Mouse (Mus musculus): ENCODE results near the gene Prex1.

Gene Prex1

DNA sequence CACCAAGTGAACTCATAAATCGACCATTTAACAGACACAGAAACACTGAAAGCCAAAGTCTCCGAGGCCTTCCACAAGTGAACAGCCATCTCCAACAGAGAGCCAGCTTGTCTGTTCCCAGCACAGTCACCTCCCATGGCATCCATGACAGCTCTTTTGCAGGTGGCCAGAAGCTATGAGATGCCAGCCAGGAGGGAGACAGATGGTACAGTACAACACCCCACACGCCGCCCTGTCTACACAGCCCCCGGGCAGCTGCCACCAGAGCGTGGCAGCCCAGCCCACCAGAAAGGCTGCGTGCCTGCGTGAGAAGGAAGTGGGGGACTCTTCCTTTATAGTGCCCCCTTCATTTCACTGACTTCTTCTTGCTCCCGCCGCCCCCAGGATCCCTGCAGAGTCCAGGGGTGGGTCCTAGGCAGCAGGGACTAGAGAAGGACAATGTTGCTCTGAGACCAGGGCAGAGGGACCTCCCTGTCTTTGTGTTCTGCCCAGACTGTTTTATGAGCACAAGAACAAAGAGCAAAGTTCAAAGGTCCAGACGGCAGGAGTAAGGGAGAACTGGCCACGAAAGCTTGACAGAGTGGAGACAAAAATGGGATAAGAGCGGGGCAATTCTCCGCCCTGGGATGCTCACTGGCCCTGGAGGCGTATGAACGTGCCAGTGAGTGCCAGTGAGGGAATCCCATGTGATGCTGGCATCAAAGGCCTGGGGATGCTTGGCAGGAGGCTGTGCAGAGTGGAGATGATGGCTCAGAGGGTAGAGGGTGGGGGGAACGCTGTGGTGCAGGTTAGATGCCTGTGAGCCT, 76.6 kb downstream of the Prex1 start:
- no peak for DNase-seq (ENCODE audit: low read depth, low spot score)

GRCm38 (mm10) chr2:166635521-166635920, 78.1 kb downstream of the Prex1 start:
- no peak for DNase-seq (ENCODE audit: low read depth, low spot score)

DNA sequence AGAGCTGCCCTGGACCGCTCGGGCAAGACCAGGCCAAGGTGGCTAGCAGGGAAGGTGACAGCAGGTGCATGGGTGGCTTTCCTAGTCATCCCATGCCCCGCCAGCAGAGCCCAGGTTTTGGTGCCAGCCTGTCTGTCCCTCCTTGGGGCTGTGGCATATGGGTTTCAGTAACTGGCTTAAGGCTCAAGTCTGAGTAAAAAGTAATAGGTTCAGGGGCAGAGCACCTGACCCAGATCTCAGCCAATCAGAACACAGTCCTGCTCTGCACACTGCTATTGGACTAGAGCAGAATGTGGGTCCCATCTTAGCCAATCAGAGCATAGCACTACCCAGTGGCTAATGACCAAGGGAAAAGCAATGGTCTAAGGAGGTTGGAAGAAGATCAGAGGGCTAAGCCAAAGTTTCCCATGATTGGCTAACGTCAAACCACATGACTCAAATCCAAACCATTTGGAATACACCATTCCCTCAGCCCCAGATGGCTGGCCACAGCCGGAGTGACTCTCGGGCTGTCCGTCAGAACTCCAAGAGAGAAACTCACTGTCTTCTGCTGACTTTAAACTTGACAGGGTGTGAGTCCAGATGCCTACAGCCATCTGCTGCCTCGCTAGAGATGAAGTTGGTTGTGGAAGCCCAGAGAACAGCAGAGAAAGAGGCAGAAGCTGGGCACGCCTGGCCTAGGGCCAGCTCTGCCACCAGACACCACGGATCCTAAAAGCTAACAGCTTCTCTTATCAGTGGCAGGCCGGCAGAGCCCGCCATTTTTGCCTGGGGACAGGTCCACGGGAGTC, 80.9 kb downstream of the Prex1 start:
- DNase-seq (ENCODE audit: low read depth, low spot score) = peak; percentile 36

DNA sequence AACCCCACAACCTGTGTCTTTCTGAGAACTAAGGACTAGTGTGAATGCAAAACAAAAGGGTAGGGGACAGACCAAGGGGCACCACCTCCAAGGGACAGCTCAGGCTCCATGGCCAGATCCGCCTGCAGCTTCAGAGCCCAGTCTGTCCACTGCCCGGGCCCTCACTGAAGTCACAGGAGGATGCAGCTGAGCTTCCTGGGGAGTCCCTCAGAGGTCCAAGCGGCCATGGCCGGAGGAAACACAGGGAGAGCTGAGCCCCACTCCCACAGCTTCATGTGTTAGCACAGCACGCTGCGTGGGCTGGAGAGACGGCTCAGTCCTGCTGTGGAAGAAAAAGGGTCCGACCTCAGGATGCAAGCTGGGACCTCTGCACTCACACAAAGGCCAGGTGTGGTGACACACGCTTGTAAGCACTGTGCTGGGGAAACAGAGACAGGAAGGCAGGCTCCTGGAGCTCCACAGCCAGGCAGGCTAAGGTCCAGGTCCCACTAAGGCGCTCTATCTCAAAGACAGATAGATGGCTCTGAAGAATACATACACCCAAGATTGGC, 81.9 kb downstream of the Prex1 start:
- no peak for DNase-seq (ENCODE audit: low read depth, low spot score)

GRCm38 (mm10) chr2:166631189-166631588, 82.4 kb downstream of the Prex1 start:
- DNase-seq (ENCODE audit: low read depth, low spot score) = no peak

DNA sequence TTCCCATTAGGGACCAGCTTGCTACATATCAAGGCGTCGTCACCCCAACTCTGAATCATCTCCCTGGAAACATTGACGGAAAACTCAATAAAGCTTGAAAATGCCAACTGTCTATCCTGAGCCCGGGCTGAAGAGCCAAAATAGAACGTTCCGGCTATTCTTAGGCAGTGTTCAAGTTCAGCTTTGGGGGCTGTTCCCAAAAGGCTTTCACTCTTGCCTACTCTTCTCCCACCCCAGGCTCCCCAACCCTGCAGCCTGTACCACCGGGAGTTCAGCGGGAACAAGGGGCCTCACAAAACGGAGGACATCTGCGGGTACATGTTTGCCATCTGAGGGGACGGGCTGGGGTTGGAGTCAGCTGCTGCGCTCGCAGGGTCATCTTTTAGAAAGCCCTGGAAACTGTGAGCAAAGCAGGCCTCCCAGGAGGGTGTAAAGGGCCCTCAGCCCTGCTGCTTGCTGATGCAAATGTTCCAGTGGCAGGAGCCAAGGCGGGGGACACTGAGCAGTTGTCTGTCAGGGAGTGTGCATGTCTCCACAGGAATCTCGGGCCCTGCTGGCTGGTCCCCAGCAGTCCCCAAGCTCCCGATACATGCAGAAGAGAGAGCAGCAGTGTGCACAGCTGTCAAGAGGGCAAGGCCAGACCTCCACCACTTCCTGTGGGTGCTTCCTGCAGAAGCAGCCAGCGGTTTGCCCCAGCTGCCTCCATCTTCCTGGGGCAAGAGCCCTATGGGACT, 83.5 kb downstream of the Prex1 start:
- no peak for DNase-seq (ENCODE audit: low read depth, low spot score)

GRCm38 (mm10) chr2:166627578-166627977, 86.1 kb downstream of the Prex1 start:
- no peak for DNase-seq (ENCODE audit: low read depth, low spot score)

DNA sequence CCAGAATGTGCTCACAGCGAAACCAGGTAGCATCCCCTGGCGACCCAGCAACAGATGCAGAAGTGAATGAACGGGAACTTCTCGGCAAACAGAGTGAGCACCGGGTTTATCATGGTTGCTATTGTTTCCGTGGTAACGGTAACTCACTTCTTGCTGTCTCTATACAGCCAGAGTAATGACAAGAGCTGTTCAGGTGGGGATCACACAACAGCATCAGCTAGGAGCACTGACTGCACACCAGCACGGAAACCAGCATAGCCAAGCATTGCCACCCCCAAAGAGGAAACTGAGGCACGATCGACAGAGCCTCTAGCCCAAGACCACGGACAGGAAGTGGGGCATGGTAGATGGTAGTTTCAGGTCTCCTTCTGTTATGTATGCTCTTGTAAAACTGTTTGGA, 88.4 kb downstream of the Prex1 start:
- DNase-seq (ENCODE audit: low read depth, low spot score) = no peak

DNA sequence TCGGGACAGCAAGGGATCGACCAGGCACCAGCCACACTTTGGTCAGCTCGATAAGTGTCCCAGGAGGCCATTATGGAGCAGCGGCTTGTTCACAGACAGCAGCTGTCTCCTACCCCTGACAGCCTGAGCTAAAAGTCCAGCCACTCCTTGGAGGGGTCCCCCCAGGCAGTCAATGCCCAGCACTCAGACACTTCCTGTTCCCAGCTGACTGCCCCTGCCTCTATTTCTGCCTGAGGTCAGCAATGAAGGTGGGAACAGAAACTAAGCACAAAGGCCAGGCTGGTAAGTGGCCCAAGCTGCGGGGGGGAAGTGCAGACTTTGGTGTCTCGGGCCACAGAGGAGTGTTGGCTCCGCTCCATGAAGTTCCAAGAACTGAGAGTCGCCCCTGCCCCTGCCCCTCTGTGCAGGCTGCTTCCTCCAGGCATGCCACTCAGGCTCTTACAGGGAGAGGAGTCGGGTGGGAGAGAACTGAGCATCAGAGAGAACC, 90.5 kb downstream of the Prex1 start:
- no peak for DNase-seq (ENCODE audit: low read depth, low spot score)

DNA sequence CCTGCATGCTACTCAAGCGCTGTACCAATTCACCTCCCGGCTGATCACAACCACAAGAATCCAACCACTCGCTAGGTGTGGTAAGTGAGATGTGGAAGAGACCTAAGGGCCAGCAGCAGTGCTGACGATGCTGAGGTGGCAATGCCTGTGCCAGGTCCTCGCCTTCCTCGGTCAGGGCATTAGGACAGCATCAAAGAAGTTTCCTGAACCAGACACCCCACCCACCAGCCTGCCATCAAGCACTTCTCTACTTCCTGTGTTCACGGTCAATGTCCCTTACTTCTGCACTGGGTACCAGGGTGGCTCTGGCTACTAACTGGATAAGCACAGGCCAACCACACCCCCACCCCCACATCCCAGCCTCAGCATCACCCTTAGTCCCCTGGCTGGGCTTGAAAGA, 91.0 kb downstream of the Prex1 start:
- no peak for DNase-seq (ENCODE audit: low read depth, low spot score)

DNA sequence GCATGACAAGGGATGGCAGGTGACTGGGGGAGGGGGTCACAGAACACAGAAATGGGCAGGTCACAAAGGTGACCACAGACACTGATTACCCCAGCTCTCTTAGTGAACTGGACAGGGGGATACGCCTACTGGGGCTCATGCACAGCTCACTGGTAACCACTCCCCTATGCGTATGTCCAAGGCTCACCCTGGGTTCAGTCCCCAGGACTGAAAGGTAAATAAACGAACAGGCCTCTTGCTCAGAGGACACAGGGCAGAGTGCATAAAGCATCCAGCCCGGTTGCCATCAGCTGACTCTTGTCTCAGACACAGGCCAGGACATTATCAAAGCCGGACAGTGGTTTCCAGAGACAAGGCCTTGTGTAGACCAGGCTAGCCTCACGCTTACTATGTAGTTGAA, 91.6 kb downstream of the Prex1 start:
- no peak for DNase-seq (ENCODE audit: low read depth, low spot score)

GRCm38 (mm10) chr2:166620529-166621466, 92.8 kb downstream of the Prex1 start:
- no peak for DNase-seq (ENCODE audit: low read depth, low spot score)

DNA sequence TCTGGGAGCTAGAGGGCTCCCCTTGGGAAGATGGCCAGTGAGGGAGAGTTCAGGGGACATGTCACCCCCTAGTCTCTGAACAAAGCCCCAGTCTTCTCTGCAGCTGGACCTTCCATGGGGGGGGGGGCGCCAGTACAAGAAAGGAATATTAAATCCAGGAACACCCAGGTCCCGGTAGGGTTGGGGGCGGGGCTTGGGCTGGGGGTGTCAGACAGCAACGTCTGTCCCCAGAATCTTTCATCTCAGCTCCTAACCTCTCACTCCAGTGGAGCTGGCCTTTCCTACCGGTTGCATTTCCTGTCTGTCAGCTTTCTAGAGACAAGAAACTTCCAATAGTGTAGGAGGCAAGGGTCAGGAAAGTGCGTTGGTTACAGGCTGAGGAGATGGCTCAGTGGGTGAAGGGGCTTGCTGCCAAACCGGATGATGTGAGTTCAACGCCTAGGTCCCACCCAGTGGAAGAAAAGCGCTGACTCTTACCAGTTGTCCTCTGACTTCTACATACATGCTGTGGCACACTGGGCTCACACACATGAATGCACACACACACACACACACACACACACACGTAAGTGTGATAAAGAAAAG, 93.6 kb downstream of the Prex1 start:
- DNase-seq (ENCODE audit: low read depth, low spot score) = no peak

DNA sequence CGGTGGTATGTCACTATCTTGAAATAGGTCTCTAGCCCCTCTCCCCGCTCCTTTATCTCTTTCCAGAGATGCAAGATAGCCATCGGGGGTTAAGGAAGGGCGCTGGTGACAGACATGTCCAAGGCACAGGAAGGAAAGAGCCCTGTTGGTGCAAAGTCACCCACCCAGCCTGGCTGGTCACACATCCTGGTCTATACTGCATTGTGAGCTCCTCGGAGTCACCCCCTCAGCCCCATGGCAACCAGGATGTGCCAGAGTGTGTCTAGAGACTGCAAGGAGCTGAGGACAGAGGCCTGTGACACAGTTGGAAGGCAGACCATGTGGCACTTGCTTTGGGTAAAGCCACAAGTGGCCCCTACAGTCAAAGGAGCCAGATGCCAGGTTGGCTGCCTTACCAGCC, 94.4 kb downstream of the Prex1 start:
- no peak for DNase-seq (ENCODE audit: low read depth, low spot score)

DNA sequence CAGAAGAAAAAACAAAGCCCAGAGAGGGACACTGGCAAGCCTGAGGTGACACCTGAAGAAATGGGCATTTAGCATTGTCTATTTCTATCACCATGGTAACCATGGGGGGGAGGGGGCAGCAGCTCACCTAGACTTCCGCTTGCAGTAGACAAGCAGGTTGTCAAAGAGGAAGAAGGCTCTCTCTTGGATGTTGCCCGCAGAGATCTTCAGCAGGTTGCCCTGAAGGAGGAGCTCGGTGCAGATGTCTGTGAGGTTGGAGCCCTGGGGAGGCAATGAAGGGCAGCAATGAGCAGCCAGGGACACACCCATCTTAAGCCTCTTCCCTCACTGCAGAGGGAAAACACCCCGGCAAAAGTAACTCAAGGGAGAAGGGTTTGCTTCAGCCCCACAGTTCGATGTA, 95.9 kb downstream of the Prex1 start:
- DNase-seq (ENCODE audit: low read depth, low spot score) = no peak

- no peak for DNase-seq (ENCODE audit: low read depth, low spot score)
Observed at GRCm38 (mm10) chr2:166615338-166616075, 98.1 kb downstream of the Prex1 start.

GRCm38 (mm10) chr2:166610271-166610670, 103.4 kb downstream of the Prex1 start:
- no peak for DNase-seq (ENCODE audit: low read depth, low spot score)

DNA sequence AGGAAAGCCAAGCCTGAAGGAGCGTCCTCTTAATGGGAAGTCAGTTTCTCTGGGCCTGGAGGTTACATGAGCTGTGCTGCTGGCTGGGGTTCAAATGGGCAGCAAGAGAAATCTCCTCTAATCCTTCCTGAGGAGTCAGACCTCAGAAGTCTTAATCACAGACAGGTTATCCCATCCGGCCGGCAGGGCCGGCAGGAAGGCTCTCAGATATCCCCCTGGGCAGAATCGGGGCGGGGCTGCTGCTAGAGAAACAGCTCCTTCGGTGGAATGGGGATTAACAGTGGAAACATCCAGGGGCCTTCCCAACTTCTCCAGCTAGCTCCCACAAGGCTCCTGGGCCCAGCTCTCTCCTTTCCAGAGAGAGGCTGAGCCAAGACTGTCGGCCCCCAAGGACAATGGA, 105.1 kb downstream of the Prex1 start:
- no peak for DNase-seq (ENCODE audit: low read depth, low spot score)

DNA sequence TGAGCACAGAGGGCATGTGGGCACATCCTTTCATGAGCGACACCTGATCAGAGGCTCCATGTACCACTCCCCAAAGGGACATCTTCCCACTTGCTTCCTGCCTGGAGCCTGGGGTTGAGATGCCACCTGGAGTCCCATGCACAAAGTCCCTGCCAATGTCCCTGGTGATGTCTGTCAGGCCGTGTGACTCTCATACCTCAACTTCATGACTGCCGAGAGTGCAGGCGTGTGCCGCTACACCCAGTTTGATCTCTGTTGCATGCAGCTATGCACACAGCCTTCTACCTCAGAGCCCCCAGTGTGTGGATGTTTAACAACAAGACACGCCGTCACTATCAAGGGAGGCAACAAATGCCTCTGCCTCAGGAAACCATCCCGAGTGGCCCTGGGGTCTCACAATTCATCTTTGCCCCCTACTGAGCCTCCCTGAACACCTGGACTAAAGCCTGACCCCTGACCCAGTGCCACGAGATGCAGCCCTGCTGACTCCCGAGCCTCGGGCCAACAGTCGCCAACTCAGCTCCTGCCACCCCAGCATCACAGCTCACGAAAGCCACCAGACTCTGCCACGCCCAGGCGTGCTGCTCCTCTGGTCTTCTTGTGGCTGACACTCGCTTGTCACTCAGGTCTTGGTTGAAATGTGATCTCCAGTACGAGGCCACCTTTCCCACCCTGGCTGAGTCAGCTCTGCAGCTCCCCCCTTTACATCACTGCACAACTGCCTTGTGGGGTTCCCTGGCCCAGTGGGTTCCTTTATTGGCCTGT, 107.0 kb downstream of the Prex1 start:
- no peak for DNase-seq (ENCODE audit: low read depth, low spot score)
